ENCODE assay signal across 31 mouse cellular contexts in genomic region chr13:65122111-65122510, GRCm38 (mm10). TPM values are rescaled to one million over a fixed set of nuclear protein-coding genes. Genes with fewer than 3 reads are reported as not detected.
DNase-seq lines count a peak whose midpoint lies in the region; ATAC-seq and TF ChIP-seq lines count a peak whose summit lies in the region.
"Had no signal": no experiment of that assay in that cellular context is flagged by ENCODE, and none has a peak within 500 bp of the region (broad histone marks: within the 10 kb centered on the region; RNA-seq: fewer than 3 reads in every experiment).

No protein-coding gene starts in this region.

- H3K4me2 ChIP-seq in liver, embryonic 14.5 days (ENCODE audit: low read depth) = peak overlapping the region; percentile 55
- H3K4me2 ChIP-seq in hindbrain, embryonic 14.5 days (replicated peaks) = no peak overlapping the region
- H3K4me2 ChIP-seq: midbrain, embryonic 13.5 days; neural tube, embryonic 15.5 days had no signal

- DNase-seq in lung, postnatal 25 days (ENCODE audit: low spot score) = peak; percentile 23
- no peak for DNase-seq in lung, postnatal 14 days
- peak; percentile 49 to 54 (median 54) for DNase-seq in liver, embryonic 14.5 days (ENCODE audit: low read depth in 3 of 3, low spot score in 3 of 3)
- no peak for DNase-seq in kidney, adult 8-10 months
- no peak for DNase-seq in hindbrain, embryonic 14.5 days (ENCODE audit: low spot score)
- DNase-seq in testis, postnatal 14 days (ENCODE audit: low spot score) = no peak
- DNase-seq: adrenal gland, adult 8-10 months; B cell, adult 2 months; cerebellum, postnatal 10 days; embryo, embryonic 11 days; heart, adult 11 months; heart, postnatal 36 days; kidney, adult 18-20 months; kidney, postnatal 10 days; lung, adult 18-20 months; right cerebral cortex, postnatal 4 days had no signal

- peak; percentile 70 for ATAC-seq in erythroid progenitor cell, adult 5-6 weeks (replicated peaks; ENCODE audit: low FRiP score, poor library complexity, severe bottlenecking)
- ATAC-seq in liver, embryonic 14.5 days (ENCODE audit: insufficient read depth) = peak; percentile 87
- peak; percentile 87 for ATAC-seq in monocyte, adult 5-6 weeks (replicated peaks; ENCODE audit: insufficient number of reproducible peaks, low FRiP score, low TSS enrichment, poor library complexity, severe bottlenecking)
- no peak for ATAC-seq in hindbrain, embryonic 14.5 days (ENCODE audit: low FRiP score)
- ATAC-seq: hindbrain, embryonic 16.5 days; midbrain, embryonic 13.5 days had no signal

- H3K4me1 ChIP-seq in liver, embryonic 14.5 days (replicated peaks; ENCODE audit: control insufficient read depth in 2 of 2, insufficient read depth in 2 of 2, low read length in 1 of 2) = peaks cover 8 to 15% of the 10 kb centered on the region in 2 experiments
- no peaks in the 10 kb centered on the region for H3K4me1 ChIP-seq in hindbrain, embryonic 14.5 days (replicated peaks; ENCODE audit: control insufficient read depth, insufficient read depth, low read length)
- H3K4me1 ChIP-seq: limb, embryonic 10.5 days; midbrain, embryonic 13.5 days; neural tube, embryonic 15.5 days had no signal

- no peak overlapping the region for H3K9ac ChIP-seq in liver, embryonic 14.5 days (replicated peaks)
- H3K9ac ChIP-seq in hindbrain, embryonic 14.5 days = no peak overlapping the region
- H3K9ac ChIP-seq: midbrain, embryonic 13.5 days; neural tube, embryonic 15.5 days had no signal

- H3K27ac ChIP-seq in liver, embryonic 14.5 days = peak overlapping the region; percentile 31
- H3K27ac ChIP-seq in hindbrain, embryonic 14.5 days = no peak overlapping the region
- H3K27ac ChIP-seq: limb, embryonic 10.5 days; macrophage; midbrain, embryonic 13.5 days; neural tube, embryonic 15.5 days; stomach, postnatal 0 days had no signal

- no peaks in the 10 kb centered on the region for H3K9me3 ChIP-seq in liver, embryonic 14.5 days (ENCODE audit: control insufficient read depth, low read length)
- no peaks in the 10 kb centered on the region for H3K9me3 ChIP-seq in hindbrain, embryonic 14.5 days (ENCODE audit: control insufficient read depth, low read length)
- H3K9me3 ChIP-seq: limb, embryonic 10.5 days; neural tube, embryonic 15.5 days had no signal

- no peak for TF ChIP-seq CTCF in liver, embryonic 14.5 days (IDR thresholded peaks at IDR 0.05; ENCODE audit: low read depth)

- H3K27me3 ChIP-seq in liver, embryonic 14.5 days (ENCODE audit: control insufficient read depth, insufficient read depth, low read length) = no peaks in the 10 kb centered on the region
- H3K27me3 ChIP-seq in hindbrain, embryonic 14.5 days (ENCODE audit: control insufficient read depth, insufficient read depth, low read length) = no peaks in the 10 kb centered on the region
- H3K27me3 ChIP-seq: midbrain, embryonic 13.5 days; neural tube, embryonic 15.5 days had no signal

- H3K36me3 ChIP-seq in liver, embryonic 14.5 days (replicated peaks; ENCODE audit: control insufficient read depth, insufficient read depth, low read depth) = no peaks in the 10 kb centered on the region
- H3K36me3 ChIP-seq in hindbrain, embryonic 14.5 days (replicated peaks; ENCODE audit: control insufficient read depth, insufficient read depth) = no peaks in the 10 kb centered on the region
- H3K36me3 ChIP-seq: limb, embryonic 10.5 days; midbrain, embryonic 13.5 days; neural tube, embryonic 15.5 days had no signal

- 34% methylated on average over 1 of the region's 1 CpGs for WGBS in liver, embryonic 14.5 days (ENCODE audit: insufficient replicate concordance)
- 90% methylated on average over 1 of the region's 1 CpGs for WGBS in hindbrain, embryonic 14.5 days

- peak; percentile 79 for TF ChIP-seq EP300 in liver, embryonic 14.5 days (IDR thresholded peaks at IDR 0.05; ENCODE audit: low read depth)

- no peak overlapping the region for H3K4me3 ChIP-seq in liver, embryonic 14.5 days (ENCODE audit: insufficient read depth in 1 of 2, low read depth in 2 of 2, low read length in 2 of 2)
- H3K4me3 ChIP-seq in hindbrain, embryonic 14.5 days (replicated peaks; ENCODE audit: low read length) = no peak overlapping the region
- H3K4me3 ChIP-seq: limb, embryonic 10.5 days; midbrain, embryonic 13.5 days; neural tube, embryonic 15.5 days had no signal

RNA-seq across cellular contexts. Expression of gene Mfsd14b, which starts 9.3 kb away (rescaled TPM):
- 41.4 and 42.3 TPM in 2 replicates for total RNA-seq in erythroid progenitor cell, adult 5-6 weeks (2015; ENCODE audit: low replicate concordance)
- 44.0 and 54.0 TPM in 2 replicates for total RNA-seq in erythroid progenitor cell, adult 5-6 weeks (2017; ENCODE audit: low replicate concordance)
- polyA plus RNA-seq in liver, embryonic 14.5 days (2012; rRNA removed) = 13.6 and 14.3 TPM in 2 replicates
- polyA plus RNA-seq in liver, embryonic 14.5 days (2014; fragmentation: Nextera tagmentation; extraction: Ambion mirVana) = 41.1 and 41.2 TPM in 2 replicates
- total RNA-seq in monocyte, adult 5-6 weeks (2017) = 120 to 181 TPM (median 170 TPM) in 3 replicates
- polyA plus RNA-seq in hindbrain, embryonic 14.5 days (2014; fragmentation: Nextera tagmentation; extraction: Ambion mirVana) = 33.9 and 43.4 TPM in 2 replicates

RNA-seq across cellular contexts. Expression of gene Olfr465-ps1, which starts 15.8 kb away (rescaled TPM):
- total RNA-seq in erythroid progenitor cell, adult 5-6 weeks (2015; ENCODE audit: low replicate concordance) = not detected in 2 replicates
- total RNA-seq in erythroid progenitor cell, adult 5-6 weeks (2017; ENCODE audit: low replicate concordance) = not detected in 2 replicates
- not detected in 2 replicates for polyA plus RNA-seq in liver, embryonic 14.5 days (2012; rRNA removed)
- not detected in 2 replicates for polyA plus RNA-seq in liver, embryonic 14.5 days (2014; fragmentation: Nextera tagmentation; extraction: Ambion mirVana)
- total RNA-seq in monocyte, adult 5-6 weeks (2017) = not detected in 3 replicates
- not detected in 2 replicates for polyA plus RNA-seq in hindbrain, embryonic 14.5 days (2014; fragmentation: Nextera tagmentation; extraction: Ambion mirVana)
- total RNA-seq: adrenal gland, adult 8-10 months; gastrocnemius, adult 8-10 months; heart, postnatal 36 days; layer of hippocampus, adult 18-20 months; left cerebral cortex, adult 18-20 months had no signal
- polyA plus RNA-seq: forebrain, embryonic 11.5 days; frontal cortex, adult 2 months; heart, embryonic 14.5 days; hindbrain, embryonic 16.5 days; limb, embryonic 10.5 days; macrophage; midbrain, embryonic 13.5 days; neural tube, embryonic 15.5 days; stomach, postnatal 0 days had no signal

RNA-seq across cellular contexts. Expression of gene Olfr466, which starts 27.9 kb away (rescaled TPM):
- total RNA-seq in erythroid progenitor cell, adult 5-6 weeks (2015; ENCODE audit: low replicate concordance) = not detected in 2 replicates
- not detected in 2 replicates for total RNA-seq in erythroid progenitor cell, adult 5-6 weeks (2017; ENCODE audit: low replicate concordance)
- not detected in 2 replicates for polyA plus RNA-seq in liver, embryonic 14.5 days (2012; rRNA removed)
- polyA plus RNA-seq in liver, embryonic 14.5 days (2014; fragmentation: Nextera tagmentation; extraction: Ambion mirVana) = not detected in 2 replicates
- total RNA-seq in monocyte, adult 5-6 weeks (2017) = not detected in 3 replicates
- not detected in 2 replicates for polyA plus RNA-seq in hindbrain, embryonic 14.5 days (2014; fragmentation: Nextera tagmentation; extraction: Ambion mirVana)
- total RNA-seq: adrenal gland, adult 8-10 months; gastrocnemius, adult 8-10 months; heart, postnatal 36 days; layer of hippocampus, adult 18-20 months; left cerebral cortex, adult 18-20 months had no signal
- polyA plus RNA-seq: embryonic facial prominence, embryonic 14.5 days; forebrain, embryonic 11.5 days; frontal cortex, adult 2 months; heart, embryonic 14.5 days; hindbrain, embryonic 16.5 days; limb, embryonic 10.5 days; macrophage; midbrain, embryonic 13.5 days; neural tube, embryonic 15.5 days; stomach, postnatal 0 days had no signal

Comparison
In these comparisons a context has a peak if more than half of its experiments do, and no peak if none do; other contexts are left out.
1. DNase-seq: peak in lung, postnatal 25 days (single experiment) and liver, embryonic 14.5 days (3 of 3); none in lung, postnatal 14 days (single experiment), kidney, adult 8-10 months (0 of 2), hindbrain, embryonic 14.5 days (single experiment) and testis, postnatal 14 days (single experiment).